Comparison of ENCODE assay signal across 22 mouse cellular contexts in the genomic region with DNA sequence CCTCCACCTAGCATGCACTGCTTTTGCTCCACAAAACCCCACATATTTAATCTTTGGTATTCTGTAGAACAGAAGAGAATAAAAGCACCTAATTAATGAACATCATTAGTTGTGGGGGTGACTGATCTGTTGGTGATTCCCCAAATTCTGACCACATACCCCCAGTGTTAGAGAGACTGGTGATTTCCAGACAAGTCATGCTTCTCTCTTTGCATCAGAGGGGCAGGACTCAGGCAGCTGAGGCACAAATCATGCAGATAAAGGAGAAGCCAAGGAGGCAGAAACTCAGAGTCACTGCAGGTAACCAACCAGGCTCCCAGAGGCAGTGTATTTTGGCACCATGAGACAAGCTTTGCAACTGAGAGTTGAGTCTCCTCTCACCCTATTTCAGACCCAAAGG. TPM values are rescaled to one million over a fixed set of nuclear protein-coding genes. Genes with fewer than 3 reads are reported as not detected.
DNase-seq lines count a peak whose midpoint lies in the region; ATAC-seq and TF ChIP-seq lines count a peak whose summit lies in the region.
"Had no signal": no experiment of that assay in that cellular context is flagged by ENCODE, and none has a peak within 500 bp of the region (broad histone marks: within the 10 kb centered on the region; RNA-seq: fewer than 3 reads in every experiment).

No protein-coding gene starts in this region.

- no peak overlapping the region for H3K27ac ChIP-seq in embryonic facial prominence, embryonic 14.5 days (replicated peaks; ENCODE audit: low read depth, low read length)
- no peak overlapping the region for H3K27ac ChIP-seq in embryonic facial prominence, embryonic 10.5 days (replicated peaks)
- no peak overlapping the region; the same call in 1 of the 2 replicates for H3K27ac ChIP-seq in CH12.LX (ENCODE audit: insufficient read depth, low read depth)
- H3K27ac ChIP-seq: embryonic facial prominence, embryonic 13.5 days; forebrain, embryonic 10.5 days; forebrain, embryonic 12.5 days had no signal

- TF ChIP-seq RAD21 in CH12.LX (IDR thresholded peaks at IDR 0.05; ENCODE audit: low read depth, low read length), result no peak

- H3K79me2 ChIP-seq in CH12.LX (replicated peaks; ENCODE audit: control insufficient read depth, extremely low read depth, insufficient read depth, poor library complexity, severe bottlenecking), result no peaks in the 10 kb centered on the region

- H3K9me3 ChIP-seq in embryonic facial prominence, embryonic 14.5 days (ENCODE audit: control insufficient read depth, low read length), result no peaks in the 10 kb centered on the region
- H3K9me3 ChIP-seq in embryonic facial prominence, embryonic 10.5 days, result no peaks in the 10 kb centered on the region
- H3K9me3 ChIP-seq in CH12.LX (replicated peaks; ENCODE audit: low read length), result no peaks in the 10 kb centered on the region
- H3K9me3 ChIP-seq: embryonic facial prominence, embryonic 13.5 days; forebrain, embryonic 10.5 days; forebrain, embryonic 12.5 days had no signal

- no peak for TF ChIP-seq POLR2A in CH12.LX (IDR thresholded peaks at IDR 0.05; ENCODE audit: low read depth, low read length)

- 0 out of 2 replicates have a peak, but pooled peaks have one; percentile 26 for TF ChIP-seq EP300 in CH12.LX (IDR thresholded peaks at IDR 0.05; ENCODE audit: low read length)

- H3K4me3 ChIP-seq in embryonic facial prominence, embryonic 14.5 days (ENCODE audit: low read depth, low read length), result no peak overlapping the region
- no peak overlapping the region for H3K4me3 ChIP-seq in embryonic facial prominence, embryonic 10.5 days
- H3K4me3 ChIP-seq in CH12.LX (replicated peaks in 1 of 3; ENCODE audit: low read depth in 2 of 3, low read length in 2 of 3, poor library complexity in 1 of 3), result no peak overlapping the region
- H3K4me3 ChIP-seq: embryonic facial prominence, embryonic 13.5 days; erythroblast, embryonic 14.5 days; forebrain, embryonic 10.5 days; forebrain, embryonic 12.5 days had no signal

- no peak overlapping the region for H3K9ac ChIP-seq in embryonic facial prominence, embryonic 14.5 days (ENCODE audit: low read depth, low read length)
- no peak overlapping the region for H3K9ac ChIP-seq in CH12.LX (ENCODE audit: insufficient read depth, low read depth)
- H3K9ac ChIP-seq: embryonic facial prominence, embryonic 13.5 days; forebrain, embryonic 12.5 days had no signal

- ATAC-seq in embryonic facial prominence, embryonic 14.5 days (ENCODE audit: low read depth), result peak; percentile 50; the same call in 1 of the 2 replicates
- ATAC-seq: CD4-positive, CD25-positive, alpha-beta regulatory T cell, adult 4 months; forebrain, embryonic 14.5 days; forebrain, embryonic 16.5 days had no signal

- dilution Hi-C loops in CH12.LX (cut with MboI; ENCODE audit: extremely low pct_ligation_motif_present, extremely low pct_unique_long_range_greater_than_20kb, low sequenced_read_pairs), result no loop called here

- DNase-seq in embryonic facial prominence, embryonic 14.5 days (ENCODE audit: low spot score), result no peak
- no peak for DNase-seq in embryonic facial prominence, embryonic 10.5 days (ENCODE audit: low spot score)
- peak; percentile 72 for DNase-seq in CH12.LX (ENCODE audit: extremely low read depth)
- DNase-seq in splenic B cell, adult 2 months (ENCODE audit: low read depth, low spot score), result peak; percentile 26
- DNase-seq in thymus, postnatal 0 days (ENCODE audit: low spot score), result no peak
- DNase-seq in adrenal gland, postnatal 25 days, result no peak
- DNase-seq: adrenal gland, adult 2 months; adrenal gland, postnatal 10 days; adrenal gland, postnatal 36 days; B cell, adult 2 months; cerebellum, adult 11-12 months; cerebellum, adult 2 months; cerebellum, adult 9-10 months; cerebellum, postnatal 10 days; cerebellum, postnatal 25 days had no signal

- H3K27me3 ChIP-seq in embryonic facial prominence, embryonic 14.5 days (replicated peaks; ENCODE audit: control insufficient read depth, insufficient read depth, low read length), result no peaks in the 10 kb centered on the region
- no peaks in the 10 kb centered on the region for H3K27me3 ChIP-seq in embryonic facial prominence, embryonic 10.5 days (replicated peaks; ENCODE audit: low read depth, poor library complexity, severe bottlenecking)
- H3K27me3 ChIP-seq in CH12.LX (replicated peaks), result no peaks in the 10 kb centered on the region
- H3K27me3 ChIP-seq in splenic B cell, adult 2 months (ENCODE audit: control insufficient read depth, insufficient read depth, low read length, poor library complexity, severe bottlenecking), result no peaks in the 10 kb centered on the region
- H3K27me3 ChIP-seq: embryonic facial prominence, embryonic 13.5 days; forebrain, embryonic 12.5 days had no signal

- in situ Hi-C loops in CH12.LX (cut with MboI; ENCODE audit: low pct_ligation_motif_present, low pct_unique_long_range_greater_than_20kb, low sequenced_read_pairs), result no loop called here

- H3K36me3 ChIP-seq in embryonic facial prominence, embryonic 14.5 days (ENCODE audit: control insufficient read depth, insufficient read depth, low read length), result no peaks in the 10 kb centered on the region
- H3K36me3 ChIP-seq in embryonic facial prominence, embryonic 10.5 days (replicated peaks), result no peaks in the 10 kb centered on the region
- no peaks in the 10 kb centered on the region for H3K36me3 ChIP-seq in CH12.LX (replicated peaks in 1 of 2; ENCODE audit: control insufficient read depth in 1 of 2, insufficient read depth in 1 of 2, low read length in 1 of 2)
- no peaks in the 10 kb centered on the region for H3K36me3 ChIP-seq in splenic B cell, adult 2 months (ENCODE audit: control insufficient read depth, insufficient read depth, low read length, poor library complexity, severe bottlenecking)
- H3K36me3 ChIP-seq: embryonic facial prominence, embryonic 13.5 days; forebrain, embryonic 10.5 days; forebrain, embryonic 12.5 days had no signal

- no peak overlapping the region for H3K4me2 ChIP-seq in embryonic facial prominence, embryonic 14.5 days (ENCODE audit: low read depth, low read length)
- H3K4me2 ChIP-seq in CH12.LX (ENCODE audit: insufficient read depth, low read depth, poor library complexity, severe bottlenecking), result no peak overlapping the region
- H3K4me2 ChIP-seq: embryonic facial prominence, embryonic 13.5 days; forebrain, embryonic 12.5 days had no signal

- no peak for TF ChIP-seq CTCF in CH12.LX (conservative IDR thresholded peaks at IDR 0.05 in 1 of 2, IDR thresholded peaks at IDR 0.05 in 1 of 2; ENCODE audit: low read depth in 2 of 2, low read length in 2 of 2)

- H3K4me1 ChIP-seq in embryonic facial prominence, embryonic 14.5 days (ENCODE audit: control insufficient read depth, insufficient read depth, low read length), result no peaks in the 10 kb centered on the region
- peaks cover 17% of the 10 kb centered on the region for H3K4me1 ChIP-seq in embryonic facial prominence, embryonic 10.5 days
- peaks cover 29 to 92% of the 10 kb centered on the region in 2 experiments for H3K4me1 ChIP-seq in CH12.LX (ENCODE audit: control insufficient read depth in 1 of 2, insufficient read depth in 2 of 2)
- H3K4me1 ChIP-seq: forebrain, embryonic 12.5 days had no signal

TF ChIP-seq in CH12.LX, 34 proteins besides CTCF, POLR2A, EP300 and RAD21:
- TF ChIP-seq IRF4 (IDR thresholded peaks at IDR 0.05; ENCODE audit: low read depth, low read length) (peak; percentile 67; the same call in 1 of the 2 replicates), ETS1 (conservative IDR thresholded peaks at IDR 0.05; ENCODE audit: low read depth, low read length) (peak; percentile 68), GABPA (IDR thresholded peaks at IDR 0.05; ENCODE audit: insufficient replicate concordance, low read depth, low read length) (no peak), BHLHE40 (IDR thresholded peaks at IDR 0.05; ENCODE audit: low read depth, low read length) (peak; percentile 57)

RNA-seq across cellular contexts. Expression of gene Etv3, which starts 6.8 kb away (rescaled TPM):
- 10.4 and 10.8 TPM in 2 replicates for polyA plus RNA-seq in embryonic facial prominence, embryonic 14.5 days (2014; fragmentation: Nextera tagmentation; extraction: Ambion mirVana)
- 11.9 and 14.0 TPM in 2 replicates for polyA plus RNA-seq in embryonic facial prominence, embryonic 10.5 days (2016; fragmentation: Nextera tagmentation; extraction: Ambion mirVana)
- total RNA-seq in CH12.LX (2012; rRNA removed) (12.6 and 13.1 TPM in 2 replicates), CH12.LX (2014; rRNA removed) (16.8 and 17.3 TPM in 2 replicates)
- polyA plus RNA-seq in CH12.LX (2012; ENCODE audit: insufficient read length, low read depth), result 22.7 and 24.1 TPM in 2 replicates
- polyA plus RNA-seq in thymus, postnatal 0 days (2015; fragmentation: Nextera tagmentation; extraction: Ambion mirVana), result 22.8 and 27.7 TPM in 2 replicates
- 18.1 and 21.5 TPM in 2 replicates for total RNA-seq in adrenal gland, postnatal 25 days (2021)

Comparison
In these comparisons a context has a peak if more than half of its experiments do, and no peak if none do; other contexts are left out.
1. DNase-seq: peak in CH12.LX (single experiment) and splenic B cell, adult 2 months (single experiment); none in embryonic facial prominence, embryonic 14.5 days (single experiment), embryonic facial prominence, embryonic 10.5 days (single experiment), thymus, postnatal 0 days (single experiment) and adrenal gland, postnatal 25 days (single experiment).